Mouse (Mus musculus) intestine, postnatal 0 days (tissue): ENCODE data around the gene Ms4a6c. TPM values are rescaled to one million over a fixed set of nuclear protein-coding genes. Genes with fewer than 3 reads are reported as not detected.
"Not testable (repeated sequence)": the region's sequence is repeated elsewhere in the genome, so short reads cannot be mapped to it uniquely, and the experiment has no call there.

Source experiments
- ATAC-seq: fragments of 200-750 bp; cut with Nextera tagmentation; 2 replicates; pipeline ENCODE4 v1.8.0; 2017; ENCODE audit warnings: mild to moderate bottlenecking, moderate TSS enrichment, moderate library complexity
- H3K27ac ChIP-seq: fragments of 300-500 bp; sonication (generic); 2 replicates; pipeline ENCODE4 v1.5.1; 2014; ENCODE audit warnings: mild to moderate bottlenecking, low read depth, low read length, moderate library complexity
- H3K27me3 ChIP-seq: fragments of 300-500 bp; sonication (generic); replicated peaks from 2 replicates; pipeline ENCODE4 v1.6.1; 2014; ENCODE audit warnings: low read length, mixed read lengths; ENCODE audit not compliant: control insufficient read depth, insufficient read depth
- H3K36me3 ChIP-seq: fragments of 300-500 bp; sonication (generic); 2 replicates; pipeline ENCODE4 v1.6.1; 2014; ENCODE audit warnings: mild to moderate bottlenecking, moderate library complexity; ENCODE audit not compliant: control insufficient read depth, insufficient read depth
- H3K4me1 ChIP-seq: fragments of 300-500 bp; sonication (generic); replicated peaks from 2 replicates; pipeline ENCODE4 v1.6.1; 2014; ENCODE audit warnings: antibody characterized with exemption, low read length, mixed read lengths; ENCODE audit not compliant: control insufficient read depth, insufficient read depth
- H3K4me2 ChIP-seq: fragments of 300-500 bp; sonication (generic); replicated peaks from 2 replicates; pipeline ENCODE4 v1.6.1; 2014; ENCODE audit warnings: low read depth, mild to moderate bottlenecking, moderate library complexity
- H3K4me3 ChIP-seq: fragments of 300-500 bp; sonication (generic); 2 replicates; pipeline ENCODE4 v1.5.1; 2014; ENCODE audit warnings: low read depth, low read length
- H3K9ac ChIP-seq: fragments of 300-500 bp; sonication (generic); 2 replicates; pipeline ENCODE4 v1.6.1; 2014; ENCODE audit warnings: mild to moderate bottlenecking, low read depth, low read length
- H3K9me3 ChIP-seq: fragments of 300-500 bp; sonication (generic); 2 replicates; pipeline ENCODE4 v1.6.1; 2016; ENCODE audit warnings: mixed run types; ENCODE audit not compliant: control insufficient read depth
- CTCF ChIP-seq: sonication (generic); IDR thresholded peaks from 2 replicates; pipeline ENCODE4 v1.5.1; 2016; ENCODE audit warnings: low read depth, mild to moderate bottlenecking, control low read depth, antibody characterized with exemption, moderate library complexity
- WGBS: fragments of 180-500 bp; shearing (Covaris S2); extraction: QIAGEN DNeasy Blood & Tissue Kit; methylation state at CpG from one replicate; pipeline ENCODE4 v1.1.7; 2014; 5-methylcytosine and 5-hydroxymethylcytosine counted together
- polyA plus RNA-seq: library from polyadenylated mRNA; unstranded; fragments of >200 nt; fragmentation: Nextera tagmentation; extraction: Ambion mirVana; gene quantifications from 2 replicates; pipeline ENCODE4 v1.2.1, GENCODE M21; 2015

Ms4a6c gene
- polyA plus RNA-seq, 1 experiment from 2014 or later, result 7.9 TPM

- TF ChIP-seq CTCF, result no peak
- WGBS, result 27% methylated on average over 5 of the region's 5 CpGs
These were observed 2.7 kb upstream of the Ms4a6c start for GRCm38 (mm10) chr19:11466471-11466870.

GRCm38 (mm10) chr19:11468361-11468760, 805 bp upstream of the Ms4a6c start:
- H3K9ac ChIP-seq, H3K9me3 ChIP-seq, H3K27ac ChIP-seq, ATAC-seq, H3K36me3 ChIP-seq, H3K27me3 ChIP-seq, H3K4me2 ChIP-seq, H3K4me1 ChIP-seq, H3K4me3 ChIP-seq: not testable (repeated sequence)
- WGBS, result 64% methylated on average over 1 of the region's 1 CpGs

More at GRCm38 (mm10) chr19:11466471-11466870, 2.7 kb upstream of the Ms4a6c start:
- Histone ChIP-seq H3K36me3 (no peaks in the 10 kb centered on the region), H3K4me1 (no peaks in the 10 kb centered on the region), H3K4me2 (no peak overlapping the region), H3K4me3 (no peak overlapping the region), H3K27me3 (no peaks in the 10 kb centered on the region), H3K9me3 (no peaks in the 10 kb centered on the region), H3K9ac (no peak overlapping the region), H3K27ac (no peak overlapping the region)
- ATAC-seq, result no peak

GRCm38 (mm10) chr19:11479714-11480113, 10.5 kb downstream of the Ms4a6c start:
- H3K4me1 ChIP-seq, result no peaks in the 10 kb centered on the region
- no peaks in the 10 kb centered on the region for H3K36me3 ChIP-seq
- WGBS, result 88% methylated on average over 2 of the region's 2 CpGs
- H3K9ac ChIP-seq, result no peak overlapping the region
- no peaks in the 10 kb centered on the region for H3K27me3 ChIP-seq
- no peaks in the 10 kb centered on the region for H3K9me3 ChIP-seq
- no peak overlapping the region for H3K4me3 ChIP-seq
- ATAC-seq, result no peak
- no peak overlapping the region for H3K27ac ChIP-seq
- no peak for TF ChIP-seq CTCF
- H3K4me2 ChIP-seq, result no peak overlapping the region

- Histone ChIP-seq H3K4me1 (no peaks in the 10 kb centered on the region), H3K4me3 (no peak overlapping the region), H3K27ac (no peak overlapping the region), H3K9ac (no peak overlapping the region), H3K9me3 (no peaks in the 10 kb centered on the region), H3K27me3 (no peaks in the 10 kb centered on the region), H3K4me2 (no peak overlapping the region), H3K36me3 (no peaks in the 10 kb centered on the region)
- WGBS, result 84% methylated on average over 2 of the region's 2 CpGs
- TF ChIP-seq CTCF, result no peak
- no peak for ATAC-seq
These were observed 13.5 kb downstream of the Ms4a6c start for GRCm38 (mm10) chr19:11482684-11483083.

- Histone ChIP-seq H3K9ac (no peak overlapping the region), H3K36me3 (no peaks in the 10 kb centered on the region), H3K27me3 (no peaks in the 10 kb centered on the region), H3K4me2 (no peak overlapping the region), H3K4me3 (no peak overlapping the region), H3K9me3 (no peaks in the 10 kb centered on the region), H3K4me1 (no peaks in the 10 kb centered on the region), H3K27ac (no peak overlapping the region)
- ATAC-seq, result no peak
- TF ChIP-seq CTCF, result no peak
- 63% methylated on average over 4 of the region's 4 CpGs for whole genome bisulfite sequencing
These were observed 14.8 kb downstream of the Ms4a6c start for GRCm38 (mm10) chr19:11483941-11484340.

- H3K9ac ChIP-seq, result no peak overlapping the region
- H3K36me3 ChIP-seq, result no peaks in the 10 kb centered on the region
- H3K27ac ChIP-seq, result no peak overlapping the region
- no peaks in the 10 kb centered on the region for H3K4me1 ChIP-seq
- ATAC-seq, result no peak
- no peaks in the 10 kb centered on the region for H3K27me3 ChIP-seq
- H3K9me3 ChIP-seq, result no peaks in the 10 kb centered on the region
- no peak overlapping the region for H3K4me3 ChIP-seq
- 65% methylated on average over 3 of the region's 3 CpGs for WGBS
- H3K4me2 ChIP-seq, result no peak overlapping the region
- no peak for TF ChIP-seq CTCF
These were observed 15.2 kb downstream of the Ms4a6c start for GRCm38 (mm10) chr19:11484388-11484787.

GRCm38 (mm10) chr19:11485266-11485665, 16.1 kb downstream of the Ms4a6c start:
- H3K27ac ChIP-seq, result no peak overlapping the region
- no peak for ATAC-seq
- H3K36me3 ChIP-seq, result no peaks in the 10 kb centered on the region
- H3K4me1 ChIP-seq, result no peaks in the 10 kb centered on the region
- no peak overlapping the region for H3K4me2 ChIP-seq
- no peak overlapping the region for H3K4me3 ChIP-seq
- no peaks in the 10 kb centered on the region for H3K9me3 ChIP-seq
- no peak overlapping the region for H3K9ac ChIP-seq
- WGBS, result 73% methylated on average over 3 of the region's 3 CpGs
- no peaks in the 10 kb centered on the region for H3K27me3 ChIP-seq
- TF ChIP-seq CTCF, result no peak
